Mouse (Mus musculus) granulocyte monocyte progenitor cell, adult 5-6 weeks (primary cell): ENCODE data around the gene Tldc1. TPM values are rescaled to one million over a fixed set of nuclear protein-coding genes. Genes with fewer than 3 reads are reported as not detected.

Experiments
- ATAC-seq: replicated peaks from 2 replicates; pipeline ENCODE4 v1.8.0; 2016; ENCODE audit warnings: mild to moderate bottlenecking, moderate TSS enrichment, inconsistent platforms; ENCODE audit not compliant: poor library complexity, severe bottlenecking
- total RNA-seq, 2 experiments: library from RNA; stranded (forward) in 1 of 2; stranded (reverse) in 1 of 2; fragments of 200-712, 200-1000 nt in 1 of 2; fragments of >200 nt in 1 of 2; fragmentation: Nextera tagmentation in 1 of 2; gene quantifications; 2 replicates each; pipeline ENCODE4 v1.2.3; 2014 to 2017

The Tldc1 gene
- total RNA-seq (2014; fragmentation: Nextera tagmentation) (7.5 and 11.2 TPM in 2 replicates), total RNA-seq (2017) (2.2 and 3.9 TPM in 2 replicates)

DNA sequence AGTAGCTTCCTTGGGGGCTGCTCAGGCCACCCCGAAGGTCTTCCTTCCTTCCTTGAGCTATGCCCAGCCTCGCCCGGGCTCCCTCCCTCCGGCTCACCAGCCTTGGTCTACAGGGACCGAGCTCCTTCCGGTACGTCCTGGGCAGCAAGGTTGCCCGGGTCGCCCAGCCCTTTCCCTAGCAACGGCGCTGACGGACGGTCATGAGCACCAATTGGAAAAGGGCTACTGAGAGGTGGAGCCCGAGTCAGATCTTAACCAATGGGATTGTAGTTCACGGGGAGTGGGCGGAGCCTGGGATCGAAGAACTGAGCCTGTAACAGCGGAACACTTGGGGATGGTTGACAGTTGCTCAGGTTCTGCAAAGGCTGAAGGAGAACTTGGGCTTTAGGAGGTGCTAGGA lies at the start of gene Tldc1:
TSS of gene Tldc1 (minus strand) at position 154 of the 400 bp plus-strand sequence.
- ATAC-seq = peak; percentile 90

DNA sequence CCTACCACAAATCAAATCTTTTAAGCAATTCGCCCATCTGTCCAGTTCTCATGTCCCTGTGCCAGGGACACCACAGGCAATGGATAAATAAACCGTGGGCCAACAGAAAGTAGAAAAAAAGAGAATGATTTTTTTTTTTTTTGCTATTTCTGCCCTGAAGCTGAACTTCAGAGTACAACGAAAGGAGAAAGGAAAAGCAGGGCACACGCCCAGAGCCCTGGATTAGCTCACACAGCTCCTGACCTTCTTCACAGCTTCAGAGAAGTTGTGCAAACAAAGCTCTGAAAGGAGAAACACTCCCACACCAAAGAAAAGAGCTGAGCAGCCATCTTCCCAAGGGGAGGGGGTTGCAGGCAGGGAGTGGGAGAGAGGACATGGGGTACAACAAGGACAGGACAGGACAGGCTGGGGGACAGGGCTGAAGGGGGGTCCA lies 49.5 kb upstream of the Tldc1 start:
- ATAC-seq = peak; percentile 20

DNA sequence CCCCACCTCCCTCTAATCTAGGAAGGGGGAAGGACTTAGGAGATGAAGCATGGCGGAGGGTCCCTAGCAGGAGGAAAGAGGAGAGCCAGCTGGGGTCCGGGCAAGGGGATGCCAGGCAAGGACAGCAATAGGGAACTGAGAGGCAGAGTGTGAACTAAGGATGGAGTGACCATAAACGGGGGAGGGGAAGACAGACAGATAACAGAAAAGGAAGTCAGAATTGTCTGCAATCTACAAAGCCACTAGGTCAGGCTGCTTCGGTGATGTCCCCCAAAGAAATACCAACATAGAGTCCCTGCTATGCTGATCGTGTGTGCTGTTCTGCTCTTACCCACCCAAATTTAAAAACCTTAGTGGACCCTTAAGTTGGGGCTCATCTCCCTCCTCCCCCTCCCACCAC lies 48.8 kb upstream of the Tldc1 start:
- peak; percentile 23 for ATAC-seq

DNA sequence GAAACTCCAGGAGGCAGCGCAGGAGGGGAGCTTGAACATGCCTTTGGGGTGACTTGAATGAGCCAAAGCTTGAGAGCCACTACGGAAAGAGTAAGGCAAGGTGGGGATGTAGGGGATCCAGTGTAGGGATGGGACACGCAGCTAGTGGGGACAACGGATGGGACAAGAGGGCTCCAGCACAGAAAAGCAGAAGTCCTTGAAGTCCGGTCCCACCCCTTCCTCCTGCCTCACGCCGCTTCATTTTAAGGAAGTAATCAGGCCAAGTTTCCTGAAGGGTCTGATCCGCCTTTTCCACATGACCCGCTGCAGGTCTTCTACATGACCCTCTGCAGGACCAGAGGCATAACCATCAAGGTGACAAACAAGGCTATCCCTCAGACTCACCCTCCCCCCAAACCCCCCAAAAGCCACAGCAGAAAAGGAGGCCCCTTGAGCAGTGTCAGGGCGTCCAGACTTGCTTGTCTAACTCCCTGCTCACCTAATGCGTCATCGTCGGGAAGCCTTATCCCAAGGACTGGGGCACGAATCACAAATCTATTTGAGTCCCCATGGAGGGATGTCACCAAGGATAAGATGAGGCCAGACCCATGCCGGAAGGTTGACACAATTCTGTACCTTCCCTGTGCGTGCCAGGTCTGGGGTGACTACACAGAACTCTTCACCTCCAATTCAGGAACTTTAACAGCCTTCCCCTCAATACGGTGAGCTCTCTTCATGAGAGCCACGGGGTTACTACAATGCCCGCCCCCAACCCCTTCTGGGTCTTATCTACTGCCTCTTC lies 47.9 kb upstream of the Tldc1 start:
- ATAC-seq = peak; percentile 60

DNA sequence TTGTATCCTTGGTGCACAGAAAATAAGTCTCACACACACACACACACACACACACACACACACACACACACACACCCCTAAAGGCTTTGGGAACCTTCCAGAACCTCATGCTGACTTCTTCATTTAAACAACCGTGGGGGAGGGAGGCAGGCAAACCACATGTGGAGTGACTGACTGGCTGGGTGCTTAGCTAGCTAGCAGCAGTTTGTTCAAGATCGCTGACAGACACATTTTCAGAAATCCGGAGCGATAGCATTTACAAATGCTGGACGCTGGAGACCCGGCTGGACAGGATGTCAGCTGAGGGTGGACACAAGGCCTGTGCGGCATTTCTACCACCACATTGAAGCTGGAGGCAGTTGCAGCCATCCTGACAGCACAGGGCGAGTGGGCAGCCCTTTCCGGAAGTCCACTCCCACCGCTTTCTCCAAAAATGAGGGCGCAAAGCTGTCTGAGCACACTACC lies 46.6 kb upstream of the Tldc1 start:
- ATAC-seq = no peak

DNA sequence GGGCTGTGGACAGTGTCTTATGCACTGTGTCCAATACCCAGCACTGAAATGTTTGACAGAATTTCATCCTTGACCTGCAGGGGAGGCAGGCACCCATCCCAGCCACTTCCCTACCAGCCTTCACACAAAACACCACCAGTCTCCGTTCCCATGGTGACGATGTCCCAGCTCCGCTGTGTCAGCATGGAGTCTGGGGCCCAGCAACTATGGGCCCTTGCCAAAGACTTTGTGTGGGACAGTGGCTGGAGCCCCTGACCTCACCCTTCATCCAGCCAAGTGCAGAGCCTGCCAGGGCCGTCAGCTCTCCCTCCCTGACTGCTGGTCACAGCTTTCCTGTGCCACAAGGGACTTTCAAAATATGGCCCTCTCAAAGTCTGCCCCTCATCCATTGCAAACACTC lies 45.9 kb upstream of the Tldc1 start:
- 0 out of 2 replicates have a peak, but pooled peaks have one; percentile 7 for ATAC-seq

DNA sequence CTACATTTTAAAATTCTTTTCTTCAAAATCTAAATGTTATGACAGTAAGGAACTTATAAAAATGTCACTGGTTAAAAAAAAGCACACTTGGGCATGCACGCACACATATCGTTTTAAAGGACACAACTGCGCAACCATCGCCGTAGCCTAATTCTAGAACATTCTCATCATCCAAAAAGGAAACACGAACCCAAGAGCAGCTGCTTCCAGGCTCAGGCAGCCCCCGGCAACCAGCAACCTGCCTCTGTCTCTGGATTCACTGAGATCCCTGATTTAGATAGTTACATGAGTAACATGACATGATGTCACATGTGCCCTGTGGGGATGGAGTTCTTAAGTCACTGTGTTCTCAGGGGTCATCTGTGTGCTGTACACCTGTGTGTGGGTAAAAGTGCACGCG lies 45.1 kb upstream of the Tldc1 start:
- no peak for ATAC-seq

DNA sequence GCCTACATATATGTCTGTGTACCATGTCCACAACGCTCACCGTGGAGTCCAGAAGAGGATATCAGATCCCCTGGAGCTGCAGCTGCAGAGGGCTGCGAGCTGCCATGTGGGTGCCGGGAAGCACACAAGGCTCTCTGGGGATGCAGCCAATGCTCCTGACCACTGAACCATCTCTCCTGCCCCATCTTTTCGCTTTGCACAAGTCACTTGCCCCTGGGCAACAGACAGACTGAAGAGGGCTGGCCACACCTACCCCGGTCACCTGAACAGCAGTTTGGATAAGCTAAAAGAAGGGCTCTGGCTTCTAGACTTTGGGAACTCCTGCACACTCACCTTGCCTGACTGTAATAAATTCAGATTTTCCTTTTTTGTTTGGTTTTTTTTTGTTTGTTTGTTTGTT lies 43.5 kb upstream of the Tldc1 start:
- ATAC-seq = no peak

DNA sequence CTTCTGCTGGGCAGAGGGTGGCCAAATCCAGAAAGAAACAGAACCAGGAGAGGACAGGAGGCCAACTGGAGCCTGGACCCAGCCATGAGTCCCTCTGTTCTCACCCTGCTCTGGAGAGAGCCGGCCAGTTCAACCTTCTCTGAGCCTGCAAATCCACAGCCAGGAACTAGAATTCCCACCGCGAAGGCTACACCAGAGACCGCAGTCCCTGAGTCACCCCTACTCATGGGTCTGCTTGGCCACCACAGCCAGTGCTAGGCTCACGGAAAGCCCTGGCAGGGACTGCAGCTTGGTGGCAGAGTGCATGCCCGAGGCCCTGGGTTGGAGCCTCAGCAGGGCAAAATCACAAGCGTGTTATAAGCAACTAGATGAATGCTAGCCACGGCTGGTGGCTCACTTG lies 41.8 kb upstream of the Tldc1 start:
- ATAC-seq = no peak

DNA sequence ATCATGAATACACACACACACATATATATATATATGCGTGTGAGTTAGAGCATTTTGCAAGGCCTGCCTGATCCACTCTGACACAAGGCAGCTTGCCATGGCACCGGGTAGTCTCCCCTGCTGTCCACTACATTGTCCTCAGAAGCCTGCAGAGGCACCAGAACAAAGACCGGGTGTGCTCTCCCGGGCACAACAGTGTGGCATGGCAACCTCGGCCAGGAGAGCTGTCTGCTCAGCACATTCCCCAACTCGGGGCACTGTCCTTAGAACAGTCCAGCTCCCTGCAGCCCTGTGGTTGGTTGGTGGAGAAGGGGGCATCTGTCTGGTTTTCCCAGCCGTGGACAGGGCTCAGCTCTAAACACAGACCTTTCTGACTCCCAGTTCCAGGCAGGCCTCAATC lies 41.1 kb upstream of the Tldc1 start:
- ATAC-seq = no peak

DNA sequence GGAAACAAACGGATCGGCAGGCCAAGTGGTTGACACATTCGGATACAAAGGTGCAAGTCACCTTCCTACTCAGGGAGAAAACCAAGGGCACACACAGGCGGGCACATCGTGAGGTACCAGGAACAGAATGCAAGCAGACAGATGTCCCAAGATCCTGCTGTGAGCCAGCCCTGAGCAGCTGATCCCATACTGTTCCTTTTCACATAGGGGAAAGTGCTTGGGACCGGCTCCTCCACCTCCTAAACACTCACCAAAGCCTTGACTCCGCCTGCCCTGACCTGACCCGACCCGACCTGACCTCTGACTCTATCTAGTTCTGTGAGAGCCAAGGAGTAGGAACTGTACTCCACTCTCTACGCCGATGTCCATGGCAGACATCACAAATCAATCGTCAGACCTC lies 39.2 kb upstream of the Tldc1 start:
- ATAC-seq = no peak

DNA sequence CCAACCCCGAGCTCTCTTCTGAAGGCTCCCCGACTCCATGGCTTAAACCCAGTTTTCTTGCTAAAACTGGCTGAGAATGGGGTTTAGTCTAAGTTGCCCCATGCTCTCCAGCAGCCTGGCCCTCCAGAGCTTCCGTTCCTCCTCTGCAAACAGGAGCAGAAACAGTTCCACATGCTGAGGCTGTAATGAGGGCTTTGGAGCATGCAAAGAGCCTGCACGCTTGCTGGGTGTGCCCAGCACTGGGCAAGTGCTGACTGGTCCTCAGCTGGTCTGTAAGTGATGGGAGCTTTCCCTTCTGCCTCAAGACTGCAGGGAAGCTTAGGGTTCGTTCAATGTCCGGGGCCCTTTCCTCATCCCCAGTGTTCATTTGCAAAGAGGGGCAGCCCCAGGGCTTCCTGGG lies 38.0 kb upstream of the Tldc1 start:
- ATAC-seq = no peak

DNA sequence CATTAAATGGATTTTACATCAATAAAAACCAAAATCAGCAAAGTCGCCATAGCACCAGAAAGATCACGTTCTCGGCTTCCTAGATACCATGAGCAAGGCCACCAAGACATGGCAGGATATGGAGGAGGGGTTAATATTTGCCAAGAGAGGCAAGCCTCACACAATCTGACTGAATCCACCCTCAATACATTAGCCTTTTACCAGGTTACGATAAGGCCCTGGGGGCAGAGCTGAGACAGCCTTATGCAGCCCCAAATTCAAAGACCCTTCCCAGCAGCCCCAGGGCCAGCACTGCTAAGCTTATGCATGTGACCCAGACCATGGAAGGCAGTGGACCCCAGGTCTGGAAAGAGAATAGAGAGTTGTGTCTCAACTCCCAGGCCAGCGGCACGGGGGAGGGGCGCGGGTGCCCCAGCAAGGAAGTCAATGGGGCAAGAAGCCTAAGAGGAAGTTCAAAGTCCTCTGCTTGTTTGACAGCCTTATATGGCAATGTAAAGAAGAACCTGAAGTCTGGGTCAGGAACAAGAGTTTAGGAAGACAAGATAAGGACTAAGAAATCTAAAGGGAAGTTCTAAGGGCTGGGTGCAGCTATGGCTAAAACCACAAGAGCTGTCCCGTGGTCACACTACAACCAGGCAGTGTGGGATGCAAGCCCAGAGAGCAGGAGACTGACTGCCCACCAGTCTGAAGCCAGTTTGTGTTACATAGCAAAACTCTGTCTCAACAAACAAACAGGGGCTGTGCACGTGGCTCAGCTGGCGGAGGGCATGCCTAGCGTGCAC lies 34.6 kb upstream of the Tldc1 start:
- peak; percentile 83 for ATAC-seq

DNA sequence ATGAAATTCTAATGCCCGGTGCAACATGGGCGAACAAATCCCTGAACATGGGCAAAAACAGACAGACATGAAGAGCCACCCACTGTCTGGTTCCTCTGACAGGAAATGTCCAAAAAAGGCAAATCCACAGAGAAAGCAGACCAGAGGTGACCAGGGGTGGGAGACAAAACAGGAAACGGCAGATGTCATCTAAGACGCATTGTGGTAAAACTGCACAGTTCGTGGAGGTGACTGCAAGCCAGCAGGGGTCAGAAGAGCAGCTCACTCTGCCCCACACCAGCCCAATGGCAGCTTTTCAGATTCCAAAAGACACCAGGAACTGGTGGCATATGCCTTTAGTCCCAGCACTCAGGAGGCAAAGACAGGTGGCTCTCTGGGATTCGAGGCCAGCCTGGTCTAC lies 33.7 kb upstream of the Tldc1 start:
- ATAC-seq = peak; percentile 65

DNA sequence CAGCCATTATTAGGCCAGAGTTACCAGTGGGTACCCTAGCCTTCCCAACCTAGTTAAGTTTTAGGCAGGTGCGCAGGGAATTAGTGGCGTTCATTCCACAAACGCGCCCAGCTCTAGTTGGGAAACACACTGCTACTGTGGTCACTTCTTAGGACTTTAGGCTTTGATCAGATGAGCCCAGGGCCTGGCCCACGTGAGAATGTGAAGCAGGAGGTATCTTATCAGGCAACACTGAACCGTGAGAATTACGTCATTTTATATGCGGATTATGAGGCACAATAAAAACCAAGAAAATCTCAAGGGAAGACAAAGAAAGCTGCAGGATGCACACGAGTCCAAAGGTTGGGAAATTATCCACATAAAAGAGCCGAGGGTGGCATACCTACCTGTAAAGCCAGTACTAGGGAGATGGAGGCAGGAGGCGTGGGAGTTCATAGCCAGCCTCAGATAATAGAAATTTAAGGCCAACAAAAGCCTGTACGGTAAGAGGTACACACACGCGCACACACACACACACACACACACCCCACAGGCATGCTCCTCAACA lies 32.8 kb upstream of the Tldc1 start:
- ATAC-seq = no peak

DNA sequence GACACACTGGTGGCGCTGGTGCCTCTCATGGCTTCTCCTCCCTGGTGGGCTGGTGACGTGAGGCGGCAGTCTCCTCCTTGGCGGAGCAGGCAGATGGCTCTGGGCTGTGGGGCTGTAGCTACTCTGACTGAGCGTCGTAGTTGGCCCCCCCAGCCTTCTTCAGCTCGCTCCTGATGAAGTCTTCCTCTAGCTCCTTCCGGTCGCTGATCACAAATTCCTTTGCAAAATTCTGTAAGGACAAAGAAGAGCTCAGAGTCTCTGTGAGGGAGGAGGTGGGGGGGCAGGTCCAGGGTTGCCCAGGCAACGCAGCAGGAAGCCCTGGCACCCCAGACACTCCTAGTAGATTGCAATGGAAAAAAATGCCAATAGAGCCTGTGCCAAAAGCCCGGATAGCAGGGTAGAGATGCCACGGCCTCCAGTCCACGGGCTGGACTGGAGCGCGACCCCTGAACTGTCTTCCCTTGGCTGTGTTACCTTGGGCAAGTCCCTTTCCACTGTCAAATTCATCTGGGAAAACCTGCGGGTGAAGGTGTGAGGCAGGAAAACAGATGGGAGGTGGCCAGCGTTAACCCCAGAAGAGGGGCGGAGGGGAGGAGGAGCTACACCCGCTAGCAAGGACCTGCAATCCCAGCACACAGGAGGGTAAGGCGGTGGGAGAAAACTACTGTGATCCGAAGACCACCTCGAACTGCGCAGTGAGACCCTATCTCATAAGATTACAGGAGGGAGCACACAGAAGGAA lies 32.1 kb upstream of the Tldc1 start:
- ATAC-seq = no peak

DNA sequence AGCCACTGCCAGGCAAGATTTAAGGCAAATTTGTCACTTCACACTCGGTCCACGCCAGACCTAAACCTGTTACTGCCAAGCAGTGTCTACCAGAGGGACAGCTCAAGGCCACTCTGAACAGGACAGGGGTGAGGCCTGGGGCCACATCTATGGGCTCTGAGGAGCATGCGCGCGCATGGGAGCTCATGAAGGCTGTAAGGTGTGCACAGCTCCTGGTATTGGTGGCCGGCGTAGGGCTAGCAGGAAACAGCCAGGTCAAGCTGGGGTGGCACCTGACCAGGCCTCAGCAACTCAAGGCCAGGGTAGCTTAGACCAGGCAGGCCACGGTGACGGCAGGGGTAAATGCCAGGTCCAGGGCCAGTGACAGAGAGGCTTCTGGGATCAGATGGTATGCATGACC lies 31.4 kb upstream of the Tldc1 start:
- ATAC-seq = no peak

DNA sequence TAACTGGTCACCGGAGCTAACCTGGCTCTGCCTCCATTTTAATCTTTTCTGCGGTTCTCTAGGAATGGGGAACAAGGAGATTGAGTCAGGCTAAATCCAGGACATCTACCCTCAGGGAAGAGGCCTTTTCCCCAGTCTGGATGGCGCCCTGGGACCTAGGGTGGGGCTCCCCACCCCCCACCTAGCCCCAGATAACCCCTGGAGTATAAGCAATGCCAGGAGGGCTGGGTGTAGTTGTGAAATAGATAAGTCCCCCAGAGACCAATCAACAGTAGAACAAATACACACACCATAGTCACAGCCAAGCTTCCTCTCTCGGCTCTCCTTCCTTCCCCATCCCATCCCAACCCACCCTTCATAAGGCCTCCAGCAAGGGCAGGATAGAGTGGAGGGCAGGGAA lies 29.5 kb upstream of the Tldc1 start:
- no peak for ATAC-seq

DNA sequence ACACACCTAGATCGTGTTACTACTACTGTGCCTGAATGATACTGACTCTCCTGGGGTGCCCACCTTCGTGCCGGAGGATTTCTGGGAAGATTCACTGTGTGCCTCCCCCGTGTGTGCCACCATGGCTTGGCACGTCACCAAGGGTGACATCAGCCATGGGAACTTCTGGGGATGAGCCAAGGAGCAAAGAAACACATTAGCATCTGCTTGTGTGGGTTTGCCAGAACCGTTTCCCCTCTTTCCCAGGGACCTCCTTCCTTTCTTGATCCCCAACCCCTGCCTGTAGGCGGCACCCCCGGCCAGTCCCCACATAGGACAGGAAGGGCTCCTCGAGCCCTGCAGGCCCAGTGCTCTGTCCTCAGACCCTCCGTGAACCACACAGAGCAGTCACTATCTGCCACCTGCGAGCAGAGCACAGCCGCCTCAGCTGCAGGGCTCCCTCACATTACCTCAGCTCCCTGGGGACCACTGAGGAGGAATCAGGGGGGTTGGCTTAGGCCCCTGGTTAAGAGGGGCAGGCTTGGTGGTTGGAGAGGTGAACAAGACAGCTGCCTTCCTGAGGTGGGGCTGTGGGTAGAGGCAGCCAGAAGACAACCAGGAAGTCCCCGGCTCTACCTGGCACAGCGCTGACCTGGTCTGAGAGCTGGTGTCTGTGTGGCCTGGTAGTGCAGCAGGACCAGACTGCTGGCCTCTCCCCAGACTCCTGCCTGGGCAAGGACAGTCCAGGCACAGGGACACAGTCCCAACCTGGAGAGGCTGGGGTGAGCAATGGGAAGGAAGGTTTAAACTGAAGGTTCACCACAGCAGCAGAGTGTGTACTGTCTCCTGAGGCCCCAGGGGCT lies 28.4 kb upstream of the Tldc1 start:
- ATAC-seq = no peak

DNA sequence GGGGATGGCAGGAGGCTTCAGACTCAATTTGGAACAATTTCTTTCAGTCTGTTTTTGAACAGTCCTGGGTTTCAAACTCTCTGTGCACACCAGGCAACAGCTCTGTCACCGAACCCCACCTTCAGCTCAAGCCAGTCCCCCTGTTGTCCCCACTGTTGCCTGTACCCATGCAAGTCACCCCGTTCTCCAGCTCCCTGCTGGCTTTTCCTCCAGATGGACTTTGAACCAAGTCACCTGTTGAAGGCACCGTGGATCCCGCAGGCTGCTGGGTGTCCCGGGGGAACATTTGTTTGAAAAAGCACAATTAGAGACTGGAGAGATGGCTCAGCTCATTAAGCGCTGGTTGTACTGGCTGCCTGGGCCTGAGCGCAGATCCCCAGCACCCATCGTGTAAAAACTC lies 27.1 kb upstream of the Tldc1 start:
- no peak for ATAC-seq
